Mouse (Mus musculus) cerebellum, adult 2 months (tissue): ENCODE data around the gene Fam136a. TPM values are rescaled to one million over a fixed set of nuclear protein-coding genes. Genes with fewer than 3 reads are reported as not detected.
A peak's percentile ranks its signal among the peaks of the same experiment; 100 is the strongest.

Source experiments
- DNase-seq, 2 experiments: peaks; one replicate each; pipeline ENCODE4 v3.0.0; 2021
- H3K27ac ChIP-seq: fragments of 200-500 bp; 2 replicates; pipeline ENCODE4 v1.5.1; 2012; ENCODE audit warnings: low read length, control low read depth, inconsistent platforms; ENCODE audit not compliant: insufficient read depth
- H3K27me3 ChIP-seq: fragments of 200-500 bp; 2 replicates; pipeline ENCODE4 v1.6.1; 2012; ENCODE audit warnings: inconsistent platforms, mild to moderate bottlenecking, low read length, moderate library complexity; ENCODE audit not compliant: control insufficient read depth, insufficient read depth
- H3K4me1 ChIP-seq: fragments of 200-500 bp; 2 replicates; pipeline ENCODE4 v1.6.1; 2011; ENCODE audit warnings: low read length; ENCODE audit not compliant: control insufficient read depth, insufficient read depth
- H3K4me3 ChIP-seq: fragments of 200-500 bp; replicated peaks from 2 replicates; pipeline ENCODE3; 2011; ENCODE audit warnings: mild to moderate bottlenecking, low read depth, low read length, control low read depth; ENCODE audit not compliant: insufficient read depth
- CTCF ChIP-seq: fragments of 200-500 bp; IDR thresholded peaks from 2 replicates; pipeline ENCODE4 v1.5.1; 2011; ENCODE audit warnings: low read depth, mild to moderate bottlenecking, control low read depth, low read length, moderate library complexity, borderline replicate concordance; ENCODE audit not compliant: insufficient read depth
- POLR2A ChIP-seq: fragments of 200-500 bp; IDR thresholded peaks from 2 replicates; pipeline ENCODE4 v1.6.1; 2011; ENCODE audit warnings: low read length, control low read depth, borderline replicate concordance; ENCODE audit not compliant: insufficient read depth
- WGBS: fragments of 180-500 bp; shearing (Covaris S2); methylation state at CpG from one replicate; pipeline ENCODE4 v1.1.7; 2018; 5-methylcytosine and 5-hydroxymethylcytosine counted together
- polyA plus RNA-seq: library from polyadenylated mRNA; depleted of rRNA; stranded (reverse); fragments of >200 nt; gene quantifications from 2 replicates; pipeline ENCODE4 v1.2.3, GENCODE M21; 2012

The Fam136a gene
- polyA plus RNA-seq, 1 experiment = 22.4 TPM

GRCm38 (mm10) chr6:86349257-86349656 lies 16.2 kb upstream of the Fam136a start:
- WGBS = 37% methylated on average over 7 of the region's 7 CpGs
- no peak overlapping the region for H3K4me3 ChIP-seq
- TF ChIP-seq POLR2A (no peak), CTCF (peak; percentile 62; the same call in 1 of the 2 replicates)
- peak in 1 of 2 experiments; percentile 32 for DNase-seq
- no peaks in the 10 kb centered on the region for H3K27me3 ChIP-seq
- H3K4me1 ChIP-seq = no peaks in the 10 kb centered on the region
- no peak overlapping the region for H3K27ac ChIP-seq

GRCm38 (mm10) chr6:86354948-86355347 lies 10.5 kb upstream of the Fam136a start:
- WGBS = 68% methylated on average over 3 of the region's 3 CpGs
- Histone ChIP-seq H3K27me3 (no peaks in the 10 kb centered on the region), H3K4me3 (no peak overlapping the region), H3K4me1 (no peaks in the 10 kb centered on the region), H3K27ac (no peak overlapping the region)
- no peak for TF ChIP-seq POLR2A
- TF ChIP-seq CTCF = 0 out of 2 replicates have a peak, but pooled peaks have one; percentile 5
- no peak for DNase-seq

- Histone ChIP-seq H3K27me3 (no peaks in the 10 kb centered on the region), H3K4me3 (no peak overlapping the region), H3K27ac (no peak overlapping the region), H3K4me1 (no peaks in the 10 kb centered on the region)
- TF ChIP-seq CTCF (no peak), POLR2A (no peak)
- DNase-seq = no peak
- 87% methylated on average over 9 of the region's 9 CpGs for WGBS
Measured at GRCm38 (mm10) chr6:86356956-86357355, 8.5 kb upstream of the Fam136a start.

- no peak overlapping the region for H3K27ac ChIP-seq
- no peak overlapping the region for H3K4me3 ChIP-seq
- no peaks in the 10 kb centered on the region for H3K4me1 ChIP-seq
- WGBS = 61% methylated on average over 7 of the region's 7 CpGs
- no peak for DNase-seq
- TF ChIP-seq POLR2A = no peak
- no peak for TF ChIP-seq CTCF
- H3K27me3 ChIP-seq = no peaks in the 10 kb centered on the region
Measured at GRCm38 (mm10) chr6:86360691-86361090, 4.8 kb upstream of the Fam136a start.

- Histone ChIP-seq H3K4me1 (peaks cover under 1% of the 10 kb centered on the region), H3K4me3 (no peak overlapping the region), H3K27ac (no peak overlapping the region), H3K27me3 (no peaks in the 10 kb centered on the region)
- no peak for TF ChIP-seq CTCF
- no peak for TF ChIP-seq POLR2A
- WGBS = 86% methylated on average over 7 of the region's 7 CpGs
- DNase-seq = no peak
Measured at GRCm38 (mm10) chr6:86361373-86361772, 4.1 kb upstream of the Fam136a start.

- Histone ChIP-seq H3K27me3 (no peaks in the 10 kb centered on the region), H3K4me3 (peak overlapping the region; percentile 91), H3K27ac (no peak overlapping the region), H3K4me1 (peaks cover 4% of the 10 kb centered on the region)
- peak; percentile 82 to 85 for DNase-seq
- under 1% methylated on average over 17 of the region's 17 CpGs for WGBS
- TF ChIP-seq CTCF = peak; percentile 90
- TF ChIP-seq POLR2A = no peak
Measured at GRCm38 (mm10) chr6:86364442-86365141, 854 bp upstream of the Fam136a start.

GRCm38 (mm10) chr6:86366125-86366852 lies 843 bp downstream of the Fam136a start:
- peak overlapping the region; percentile 91 for H3K4me3 ChIP-seq
- peak; percentile 68 to 72 for DNase-seq
- no peaks in the 10 kb centered on the region for H3K27me3 ChIP-seq
- 13% methylated on average over 25 of the region's 25 CpGs for WGBS
- TF ChIP-seq CTCF = no peak
- no peak for TF ChIP-seq POLR2A
- H3K4me1 ChIP-seq = peaks cover 4% of the 10 kb centered on the region
- H3K27ac ChIP-seq = peak overlapping the region; percentile 79
